Mouse (Mus musculus): Measurements from ENCODE around the gene Txnrd1. TPM values are rescaled to one million over a fixed set of nuclear protein-coding genes. Genes with fewer than 3 reads are reported as not detected.

The Txnrd1 gene
- polyA plus RNA-seq, 1 experiment, result 32.2 TPM

DNA sequence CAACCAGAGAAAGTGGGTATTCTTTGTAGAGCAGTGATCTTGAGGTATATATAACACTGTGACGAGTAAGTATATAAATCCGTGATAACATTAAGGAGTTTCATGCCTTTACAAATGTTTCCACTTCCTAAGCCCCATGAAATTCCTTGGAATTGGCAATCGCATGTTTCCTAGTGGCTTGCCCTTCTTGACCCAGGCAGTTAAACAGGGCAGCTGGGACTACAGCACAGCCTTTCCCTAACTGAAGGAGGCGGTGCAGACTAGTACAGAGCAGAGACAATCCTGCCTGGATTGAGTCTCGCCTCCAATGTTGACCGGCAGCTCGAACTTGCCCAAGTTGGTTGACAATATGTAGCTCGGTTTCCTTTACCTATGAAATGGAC, 25.8 kb downstream of the Txnrd1 start:
- peak overlapping the region; percentile 55 for H3K4me3 ChIP-seq (ENCODE audit: control insufficient read depth, insufficient read depth, low read length)
- peak; percentile 43 for DNase-seq
- no peaks in the 10 kb centered on the region for H3K27me3 ChIP-seq (ENCODE audit: control insufficient read depth, insufficient read depth, low read length)
- 1% methylated on average over 8 of the region's 8 CpGs for whole genome bisulfite sequencing
- H3K27ac ChIP-seq (ENCODE audit: control insufficient read depth, insufficient read depth, low read length), result no peak overlapping the region
- no peaks in the 10 kb centered on the region for H3K36me3 ChIP-seq (ENCODE audit: control insufficient read depth, insufficient read depth, low read length)
- no peak for TF ChIP-seq CTCF (IDR thresholded peaks at IDR 0.05; ENCODE audit: borderline replicate concordance, control insufficient read depth, extremely low read depth, insufficient read depth, low read length, poor library complexity)
- no peak for TF ChIP-seq POLR2A (IDR thresholded peaks at IDR 0.05; ENCODE audit: control insufficient read depth, extremely low read depth, insufficient read depth, low read length, poor library complexity)
- peaks cover 12% of the 10 kb centered on the region for H3K4me1 ChIP-seq (replicated peaks; ENCODE audit: control insufficient read depth, insufficient read depth, low read length)

DNA sequence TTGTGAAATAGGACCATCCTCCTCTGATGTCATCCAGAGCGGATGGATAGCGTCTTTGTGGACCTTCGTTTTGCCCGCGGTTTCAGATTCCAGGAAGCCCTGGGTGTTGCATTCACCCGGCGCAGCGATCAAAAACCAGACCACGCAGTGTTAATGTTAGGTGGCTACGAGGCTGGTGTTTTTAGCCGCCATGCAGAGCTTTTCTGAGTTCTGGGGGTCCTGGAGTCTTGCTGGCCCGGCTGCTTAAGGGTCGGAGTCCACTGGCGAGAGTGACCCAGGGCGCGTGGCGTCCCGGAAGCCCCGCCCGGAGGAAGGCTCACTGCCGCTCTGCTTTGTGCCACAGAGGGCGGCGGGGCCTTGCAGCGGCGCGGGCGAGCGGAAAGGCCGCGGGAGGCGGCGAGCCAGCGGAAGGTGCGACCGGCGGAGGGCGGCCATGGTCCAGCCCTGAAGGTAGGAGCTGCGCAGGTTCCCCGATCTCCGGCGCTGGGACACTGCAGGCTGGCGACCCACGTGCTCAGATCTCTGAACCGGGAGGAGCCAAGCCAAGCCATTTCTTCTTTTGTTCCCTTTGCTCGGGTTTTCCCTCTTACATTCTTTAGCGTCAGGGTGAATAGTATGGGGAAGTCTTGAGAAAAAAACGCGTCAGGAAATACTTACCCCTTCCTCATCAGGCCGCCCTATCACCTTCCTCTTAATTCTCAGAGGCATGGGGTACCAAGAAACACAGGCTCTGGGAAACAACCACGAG, 26.6 kb downstream of the Txnrd1 start:
- Histone ChIP-seq H3K4me1 (replicated peaks; ENCODE audit: control insufficient read depth, insufficient read depth, low read length) (peaks cover 12% of the 10 kb centered on the region), H3K4me3 (ENCODE audit: control insufficient read depth, insufficient read depth, low read length) (peak overlapping the region; percentile 65), H3K27ac (ENCODE audit: control insufficient read depth, insufficient read depth, low read length) (peak overlapping the region; percentile 13; the same call in 1 of the 2 replicates), H3K36me3 (ENCODE audit: control insufficient read depth, insufficient read depth, low read length) (no peaks in the 10 kb centered on the region), H3K27me3 (ENCODE audit: control insufficient read depth, insufficient read depth, low read length) (no peaks in the 10 kb centered on the region)
- TF ChIP-seq CTCF (IDR thresholded peaks at IDR 0.05; ENCODE audit: borderline replicate concordance, control insufficient read depth, extremely low read depth, insufficient read depth, low read length, poor library complexity) (no peak), POLR2A (IDR thresholded peaks at IDR 0.05; ENCODE audit: control insufficient read depth, extremely low read depth, insufficient read depth, low read length, poor library complexity) (peak; percentile 40; the same call in 1 of the 2 replicates)
- DNase-seq, result peak; percentile 73
- WGBS, result 0% methylated on average over 50 of the region's 50 CpGs

DNA sequence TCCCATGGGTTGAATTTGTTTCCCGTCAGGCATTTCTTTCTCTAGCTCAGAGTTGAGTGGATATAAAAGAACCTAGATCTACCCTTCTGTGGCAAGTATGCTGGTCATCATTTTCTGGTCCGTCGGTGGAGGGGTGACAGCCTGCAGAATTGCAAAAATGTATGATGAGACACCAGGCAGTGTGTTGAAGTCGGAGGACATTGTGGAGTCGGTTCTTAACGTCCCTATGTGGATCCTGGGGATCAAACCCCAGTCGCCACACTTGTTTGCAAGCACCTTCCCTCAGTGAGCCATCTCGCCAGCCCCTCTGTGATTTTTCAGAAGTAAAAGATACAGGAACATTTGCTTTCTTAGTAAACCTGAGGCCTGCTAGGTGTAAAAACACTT, 27.2 kb downstream of the Txnrd1 start:
- WGBS, result 12% methylated on average over 8 of the region's 8 CpGs
- Histone ChIP-seq H3K27me3 (ENCODE audit: control insufficient read depth, insufficient read depth, low read length) (no peaks in the 10 kb centered on the region), H3K36me3 (ENCODE audit: control insufficient read depth, insufficient read depth, low read length) (no peaks in the 10 kb centered on the region), H3K4me3 (ENCODE audit: control insufficient read depth, insufficient read depth, low read length) (peak overlapping the region; percentile 65), H3K4me1 (replicated peaks; ENCODE audit: control insufficient read depth, insufficient read depth, low read length) (peaks cover 12% of the 10 kb centered on the region), H3K27ac (ENCODE audit: control insufficient read depth, insufficient read depth, low read length) (peak overlapping the region; percentile 38; the same call in 1 of the 2 replicates)
- TF ChIP-seq POLR2A (IDR thresholded peaks at IDR 0.05; ENCODE audit: control insufficient read depth, extremely low read depth, insufficient read depth, low read length, poor library complexity) (no peak), CTCF (IDR thresholded peaks at IDR 0.05; ENCODE audit: borderline replicate concordance, control insufficient read depth, extremely low read depth, insufficient read depth, low read length, poor library complexity) (no peak)
- peak; percentile 19 for DNase-seq

DNA sequence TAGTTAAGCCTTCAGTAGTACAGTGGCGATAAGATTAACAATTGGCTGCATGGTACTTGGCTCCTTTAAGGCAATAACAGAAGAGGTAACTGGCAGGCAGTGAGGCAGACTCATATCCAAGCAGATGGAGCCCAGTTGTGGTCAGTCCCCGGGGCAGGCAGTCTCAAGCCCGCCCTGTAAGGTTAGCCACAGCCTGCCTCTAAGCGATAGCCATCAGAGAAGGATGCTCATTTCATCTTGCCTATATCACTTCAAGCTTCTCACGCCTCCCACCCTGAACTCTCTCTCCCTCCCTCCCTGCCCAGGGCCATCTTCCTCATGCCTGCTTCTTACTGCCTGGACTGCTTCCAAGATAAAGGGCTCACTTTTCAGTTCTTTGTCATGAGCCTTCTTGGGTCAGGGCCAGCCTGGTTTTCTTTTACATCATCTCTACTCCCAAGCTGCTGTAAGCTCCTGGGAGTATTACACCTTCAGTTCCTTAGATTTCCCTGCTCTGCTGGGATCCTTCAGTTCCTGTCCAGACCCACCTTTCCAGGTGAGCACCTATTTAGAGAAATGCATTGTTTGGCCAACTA, 29.4 kb downstream of the Txnrd1 start:
- no peak for DNase-seq
- H3K36me3 ChIP-seq (ENCODE audit: control insufficient read depth, insufficient read depth, low read length), result no peaks in the 10 kb centered on the region
- WGBS, result 72% methylated on average over 5 of the region's 5 CpGs
- TF ChIP-seq POLR2A (IDR thresholded peaks at IDR 0.05; ENCODE audit: control insufficient read depth, extremely low read depth, insufficient read depth, low read length, poor library complexity) (no peak), CTCF (IDR thresholded peaks at IDR 0.05; ENCODE audit: borderline replicate concordance, control insufficient read depth, extremely low read depth, insufficient read depth, low read length, poor library complexity) (no peak)
- H3K4me1 ChIP-seq (replicated peaks; ENCODE audit: control insufficient read depth, insufficient read depth, low read length), result peaks cover 16% of the 10 kb centered on the region
- H3K27ac ChIP-seq (ENCODE audit: control insufficient read depth, insufficient read depth, low read length), result no peak overlapping the region
- H3K27me3 ChIP-seq (ENCODE audit: control insufficient read depth, insufficient read depth, low read length), result no peaks in the 10 kb centered on the region
- H3K4me3 ChIP-seq (ENCODE audit: control insufficient read depth, insufficient read depth, low read length), result no peak overlapping the region

DNA sequence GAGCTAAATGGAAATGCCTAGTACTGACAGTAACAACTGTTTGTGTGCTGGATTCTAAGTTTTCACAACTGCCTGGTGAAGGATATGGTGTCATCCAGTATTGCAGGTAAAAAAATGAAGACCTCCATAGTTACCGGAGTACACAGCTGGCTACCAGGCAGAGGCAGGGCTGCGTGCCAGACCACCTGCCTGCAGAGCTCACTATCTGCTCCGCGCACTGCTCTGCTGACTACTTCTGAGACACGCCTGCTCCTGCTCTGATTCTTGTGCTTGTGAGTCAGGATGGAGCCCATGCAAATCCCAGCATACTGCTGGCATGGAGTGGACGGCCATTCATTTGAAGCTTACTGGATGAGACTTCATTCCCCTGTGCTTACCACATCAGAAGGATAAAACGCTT, 30.1 kb downstream of the Txnrd1 start:
- Histone ChIP-seq H3K36me3 (ENCODE audit: control insufficient read depth, insufficient read depth, low read length) (no peaks in the 10 kb centered on the region), H3K4me3 (ENCODE audit: control insufficient read depth, insufficient read depth, low read length) (no peak overlapping the region), H3K27me3 (ENCODE audit: control insufficient read depth, insufficient read depth, low read length) (no peaks in the 10 kb centered on the region), H3K4me1 (replicated peaks; ENCODE audit: control insufficient read depth, insufficient read depth, low read length) (peaks cover 16% of the 10 kb centered on the region), H3K27ac (ENCODE audit: control insufficient read depth, insufficient read depth, low read length) (no peak overlapping the region)
- TF ChIP-seq POLR2A (IDR thresholded peaks at IDR 0.05; ENCODE audit: control insufficient read depth, extremely low read depth, insufficient read depth, low read length, poor library complexity), result no peak
- no peak for TF ChIP-seq CTCF (IDR thresholded peaks at IDR 0.05; ENCODE audit: borderline replicate concordance, control insufficient read depth, extremely low read depth, insufficient read depth, low read length, poor library complexity)
- DNase-seq, result peak; percentile 34
- 68% methylated on average over 7 of the region's 7 CpGs for WGBS

DNA sequence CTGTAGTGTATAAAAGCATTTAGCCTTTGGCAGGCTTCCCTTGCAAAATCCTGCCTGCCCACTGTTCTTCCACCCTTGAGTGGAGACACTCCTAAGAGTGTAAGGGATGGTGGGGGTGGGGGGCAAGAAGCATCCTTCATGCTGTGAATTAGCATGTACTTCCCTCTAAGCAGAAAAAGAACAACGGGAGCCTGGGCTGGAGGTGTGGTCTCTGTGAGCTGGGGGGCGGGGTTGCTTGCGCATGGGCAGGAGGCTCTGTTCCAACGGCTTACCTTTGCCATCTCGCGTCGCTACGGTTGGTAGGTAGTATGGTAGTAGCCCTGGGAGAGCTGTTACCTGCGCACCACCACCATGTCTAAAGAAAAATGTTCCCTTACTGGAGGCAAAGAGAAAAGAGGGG, 32.6 kb downstream of the Txnrd1 start, which contains the start of gene Eid3:
TSS of gene Eid3 (plus strand) at position 271 of the 400 bp plus-strand sequence.
- Histone ChIP-seq H3K27me3 (ENCODE audit: control insufficient read depth, insufficient read depth, low read length) (no peaks in the 10 kb centered on the region), H3K27ac (ENCODE audit: control insufficient read depth, insufficient read depth, low read length) (no peak within 1 kb of the TSS), H3K36me3 (ENCODE audit: control insufficient read depth, insufficient read depth, low read length) (no peaks in the 10 kb centered on the region), H3K4me1 (replicated peaks; ENCODE audit: control insufficient read depth, insufficient read depth, low read length) (peaks cover 8% of the 10 kb centered on the region), H3K4me3 (ENCODE audit: control insufficient read depth, insufficient read depth, low read length) (peak within 1 kb of the TSS; percentile 4)
- DNase-seq, result peak; percentile 41
- no peak for TF ChIP-seq POLR2A (IDR thresholded peaks at IDR 0.05; ENCODE audit: control insufficient read depth, extremely low read depth, insufficient read depth, low read length, poor library complexity)
- no peak for TF ChIP-seq CTCF (IDR thresholded peaks at IDR 0.05; ENCODE audit: borderline replicate concordance, control insufficient read depth, extremely low read depth, insufficient read depth, low read length, poor library complexity)
- WGBS, result 56% methylated on average over 9 of the region's 9 CpGs

Data from thymus, adult 2 months (tissue).